Mouse (Mus musculus): ENCODE measurements around the gene Nanog. TPM values are rescaled to one million over a fixed set of nuclear protein-coding genes. Genes with fewer than 3 reads are reported as not detected.

Nanog gene
- polyA plus RNA-seq, 1 experiment from 2014 or later: 0.13 TPM

DNA sequence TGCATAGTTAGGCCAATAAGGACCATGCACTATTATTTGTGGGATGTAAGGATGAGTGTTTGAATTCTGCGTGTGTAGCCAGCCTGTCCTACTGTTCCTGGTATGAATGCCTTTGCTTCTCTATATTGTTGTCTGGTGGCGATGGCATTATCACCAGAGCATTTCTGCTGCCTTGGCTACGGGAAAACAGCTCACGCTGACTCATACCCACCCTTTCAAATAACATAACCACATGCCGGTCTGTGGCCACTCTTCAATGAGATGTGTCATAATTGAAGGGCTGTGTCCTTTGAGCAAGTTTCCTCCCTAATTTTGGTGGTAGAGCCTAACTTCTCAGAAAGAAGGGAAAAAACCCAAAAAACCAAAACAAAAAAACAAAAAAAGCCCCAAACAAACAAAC, 51.4 kb downstream of the Nanog start:
- Histone ChIP-seq H3K4me2 (ENCODE audit: low read depth, low read length) (no peak overlapping the region), H3K27me3 (ENCODE audit: control insufficient read depth, insufficient read depth, low read length) (no peaks in the 10 kb centered on the region), H3K9me3 (replicated peaks; ENCODE audit: control insufficient read depth, low read length) (no peaks in the 10 kb centered on the region), H3K36me3 (replicated peaks; ENCODE audit: control insufficient read depth, insufficient read depth, low read depth, low read length) (no peaks in the 10 kb centered on the region), H3K4me1 (ENCODE audit: control insufficient read depth, insufficient read depth, low read length) (no peaks in the 10 kb centered on the region), H3K27ac (replicated peaks; ENCODE audit: low read depth, low read length) (no peak overlapping the region), H3K4me3 (ENCODE audit: low read depth, low read length) (no peak overlapping the region), H3K9ac (replicated peaks; ENCODE audit: low read length) (no peak overlapping the region)
- ATAC-seq (replicated peaks; ENCODE audit: insufficient number of reproducible peaks, low FRiP score, low TSS enrichment, low read depth) (no peak), DNase-seq (ENCODE audit: low spot score) (no peak)
- WGBS: 82% methylated on average over 5 of the region's 5 CpGs

DNA sequence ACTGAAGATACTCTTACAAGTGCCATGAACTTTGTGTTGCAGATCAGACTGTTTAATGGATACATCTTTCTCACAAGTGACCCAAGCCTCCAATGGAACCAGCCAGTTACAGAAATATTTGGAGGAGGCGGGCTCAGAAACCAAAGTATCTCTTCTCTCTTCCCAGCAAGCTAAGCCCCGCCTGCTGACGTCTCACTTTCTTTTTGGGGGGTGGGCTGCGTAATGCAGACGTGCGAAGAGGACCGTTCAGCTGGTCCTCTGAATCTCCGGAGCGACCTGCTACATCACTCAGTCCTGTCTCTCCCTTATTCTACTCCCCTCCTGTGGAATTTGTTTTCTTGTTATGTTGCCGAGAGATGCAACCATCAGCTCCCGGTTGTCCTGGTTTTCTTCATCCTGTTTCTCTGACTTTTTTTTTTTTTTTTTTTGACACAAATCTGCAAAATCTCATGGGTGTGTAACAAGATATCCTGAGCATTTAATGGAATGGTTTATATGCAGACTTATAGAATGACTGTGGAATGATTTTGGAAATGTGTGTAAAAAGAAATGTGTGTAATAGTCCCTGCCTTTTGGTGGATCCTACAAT, 53.8 kb downstream of the Nanog start:
- WGBS: under 1% methylated on average over 11 of the region's 11 CpGs
- peak; percentile 66; the same call in 1 of the 2 replicates for ATAC-seq (replicated peaks; ENCODE audit: insufficient number of reproducible peaks, low FRiP score, low TSS enrichment, low read depth)
- H3K9ac ChIP-seq (replicated peaks; ENCODE audit: low read length): no peak overlapping the region

GRCm38 (mm10) chr6:122761901-122762300, 54.6 kb downstream of the Nanog start:
- Histone ChIP-seq H3K27me3 (ENCODE audit: control insufficient read depth, insufficient read depth, low read length) (no peaks in the 10 kb centered on the region; the same call in 1 of the 2 replicates), H3K4me1 (ENCODE audit: control insufficient read depth, insufficient read depth, low read length) (no peaks in the 10 kb centered on the region; the same call in 1 of the 2 replicates), H3K9ac (replicated peaks; ENCODE audit: low read length) (no peak overlapping the region), H3K9me3 (replicated peaks; ENCODE audit: control insufficient read depth, low read length) (no peaks in the 10 kb centered on the region), H3K27ac (replicated peaks; ENCODE audit: low read depth, low read length) (no peak overlapping the region), H3K4me2 (ENCODE audit: low read depth, low read length) (no peak overlapping the region), H3K4me3 (ENCODE audit: low read depth, low read length) (no peak overlapping the region), H3K36me3 (replicated peaks; ENCODE audit: control insufficient read depth, insufficient read depth, low read depth, low read length) (no peaks in the 10 kb centered on the region)
- ATAC-seq (replicated peaks; ENCODE audit: insufficient number of reproducible peaks, low FRiP score, low TSS enrichment, low read depth) (no peak), DNase-seq (ENCODE audit: low spot score) (no peak)

More for the DNA sequence above, 53.8 kb downstream of the Nanog start:
- Histone ChIP-seq H3K27ac (replicated peaks; ENCODE audit: low read depth, low read length) (no peak overlapping the region), H3K4me3 (ENCODE audit: low read depth, low read length) (peak overlapping the region; percentile 25), H3K9me3 (replicated peaks; ENCODE audit: control insufficient read depth, low read length) (no peaks in the 10 kb centered on the region), H3K4me1 (ENCODE audit: control insufficient read depth, insufficient read depth, low read length) (no peaks in the 10 kb centered on the region; the same call in 1 of the 2 replicates), H3K36me3 (replicated peaks; ENCODE audit: control insufficient read depth, insufficient read depth, low read depth, low read length) (no peaks in the 10 kb centered on the region), H3K4me2 (ENCODE audit: low read depth, low read length) (peak overlapping the region; percentile 45), H3K27me3 (ENCODE audit: control insufficient read depth, insufficient read depth, low read length) (no peaks in the 10 kb centered on the region; the same call in 1 of the 2 replicates)
- DNase-seq (ENCODE audit: low spot score): peak; percentile 91

DNA sequence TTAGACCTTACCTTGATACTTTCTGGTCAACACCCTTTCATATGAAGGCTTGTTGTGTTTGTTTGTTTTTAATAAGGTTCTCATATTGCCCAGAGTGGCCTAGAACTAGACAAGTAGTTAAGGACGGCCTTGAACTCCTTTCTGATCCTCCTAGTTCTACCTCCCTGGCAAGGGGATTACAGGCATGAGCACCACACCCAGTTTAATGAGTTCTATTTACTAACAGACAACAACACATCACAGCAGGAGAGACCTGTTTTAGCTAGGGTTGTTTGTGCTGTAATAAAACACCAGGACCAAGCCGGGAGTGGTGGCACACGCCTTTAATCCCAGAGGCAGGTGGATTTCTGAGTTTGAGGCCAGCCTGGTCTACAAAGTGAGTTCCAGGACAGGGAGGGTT, 55.2 kb downstream of the Nanog start:
- H3K27me3 ChIP-seq (ENCODE audit: control insufficient read depth, insufficient read depth, low read length): no peaks in the 10 kb centered on the region; the same call in 1 of the 2 replicates
- no peaks in the 10 kb centered on the region for H3K9me3 ChIP-seq (replicated peaks; ENCODE audit: control insufficient read depth, low read length)
- H3K4me2 ChIP-seq (ENCODE audit: low read depth, low read length): no peak overlapping the region
- DNase-seq (ENCODE audit: low spot score): no peak
- H3K36me3 ChIP-seq (replicated peaks; ENCODE audit: control insufficient read depth, insufficient read depth, low read depth, low read length): no peaks in the 10 kb centered on the region
- H3K27ac ChIP-seq (replicated peaks; ENCODE audit: low read depth, low read length): no peak overlapping the region
- no peak overlapping the region for H3K4me3 ChIP-seq (ENCODE audit: low read depth, low read length)
- no peak overlapping the region for H3K9ac ChIP-seq (replicated peaks; ENCODE audit: low read length)
- ATAC-seq (replicated peaks; ENCODE audit: insufficient number of reproducible peaks, low FRiP score, low TSS enrichment, low read depth): no peak
- WGBS: 79% methylated on average over 3 of the region's 3 CpGs
- no peaks in the 10 kb centered on the region; the same call in 1 of the 2 replicates for H3K4me1 ChIP-seq (ENCODE audit: control insufficient read depth, insufficient read depth, low read length)

- DNase-seq (ENCODE audit: low spot score) (no peak), ATAC-seq (replicated peaks; ENCODE audit: insufficient number of reproducible peaks, low FRiP score, low TSS enrichment, low read depth) (no peak)
- no peaks in the 10 kb centered on the region; the same call in 1 of the 2 replicates for H3K27me3 ChIP-seq (ENCODE audit: control insufficient read depth, insufficient read depth, low read length)
- H3K36me3 ChIP-seq (replicated peaks; ENCODE audit: control insufficient read depth, insufficient read depth, low read depth, low read length): no peaks in the 10 kb centered on the region
- H3K9me3 ChIP-seq (replicated peaks; ENCODE audit: control insufficient read depth, low read length): no peaks in the 10 kb centered on the region
- no peaks in the 10 kb centered on the region; the same call in 1 of the 2 replicates for H3K4me1 ChIP-seq (ENCODE audit: control insufficient read depth, insufficient read depth, low read length)
- H3K4me3 ChIP-seq (ENCODE audit: low read depth, low read length): no peak overlapping the region
- H3K4me2 ChIP-seq (ENCODE audit: low read depth, low read length): no peak overlapping the region
- no peak overlapping the region for H3K9ac ChIP-seq (replicated peaks; ENCODE audit: low read length)
- no peak overlapping the region for H3K27ac ChIP-seq (replicated peaks; ENCODE audit: low read depth, low read length)
- 72% methylated on average over 11 of the region's 11 CpGs for WGBS
Observed at GRCm38 (mm10) chr6:122762952-122763700, 55.8 kb downstream of the Nanog start.

DNA sequence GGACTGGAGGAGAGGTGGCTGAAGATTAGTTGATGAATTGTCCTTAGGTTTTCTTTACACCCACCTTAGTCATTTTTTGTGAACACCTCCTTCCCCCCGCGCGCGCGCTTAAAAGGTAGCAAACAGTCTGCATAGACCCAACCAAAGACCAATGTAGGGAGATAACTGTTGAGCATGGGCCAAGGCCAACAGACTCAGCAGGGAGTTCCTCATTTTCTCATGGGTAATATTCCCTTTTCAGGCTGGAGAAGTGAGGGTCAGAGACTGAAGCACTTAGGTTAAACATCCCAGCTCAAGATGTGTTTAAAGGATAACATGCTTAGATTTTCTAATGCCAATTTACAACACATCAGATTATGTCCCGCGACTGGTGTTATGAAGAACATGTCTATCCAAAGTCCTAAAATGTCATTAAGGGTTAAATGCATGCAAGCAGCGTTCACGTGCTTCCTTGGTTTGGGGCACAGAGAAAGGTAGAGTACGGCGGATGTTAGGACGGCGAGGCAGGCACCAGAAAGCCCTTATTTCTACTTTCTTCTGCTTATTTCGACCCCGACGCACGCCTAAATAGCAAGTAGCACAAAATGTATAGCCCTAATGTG, 56.7 kb downstream of the Nanog start:
- 35% methylated on average over 17 of the region's 17 CpGs for whole genome bisulfite sequencing
- H3K27me3 ChIP-seq (ENCODE audit: control insufficient read depth, insufficient read depth, low read length): no peaks in the 10 kb centered on the region; the same call in 1 of the 2 replicates
- H3K36me3 ChIP-seq (replicated peaks; ENCODE audit: control insufficient read depth, insufficient read depth, low read depth, low read length): no peaks in the 10 kb centered on the region
- H3K9me3 ChIP-seq (replicated peaks; ENCODE audit: control insufficient read depth, low read length): no peaks in the 10 kb centered on the region
- H3K4me2 ChIP-seq (ENCODE audit: low read depth, low read length): peak overlapping the region; percentile 92
- H3K27ac ChIP-seq (replicated peaks; ENCODE audit: low read depth, low read length): no peak overlapping the region
- H3K9ac ChIP-seq (replicated peaks; ENCODE audit: low read length): peak overlapping the region; percentile 46
- H3K4me3 ChIP-seq (ENCODE audit: low read depth, low read length): peak overlapping the region; percentile 50
- ATAC-seq (replicated peaks; ENCODE audit: insufficient number of reproducible peaks, low FRiP score, low TSS enrichment, low read depth) (no peak), DNase-seq (ENCODE audit: low spot score) (no peak)
- H3K4me1 ChIP-seq (ENCODE audit: control insufficient read depth, insufficient read depth, low read length): no peaks in the 10 kb centered on the region; the same call in 1 of the 2 replicates

Measured in embryonic facial prominence, embryonic 11.5 days (tissue).